Mouse (Mus musculus) left cerebral cortex, adult 11 months (tissue): ENCODE measurements around the gene Gm5105.
A peak's percentile ranks its signal among the peaks of the same experiment; 100 is the strongest.

Experiments
- DNase-seq: peaks from one replicate; pipeline ENCODE4 v3.0.0; 2022; ENCODE audit warnings: low spot score

Gene Gm5105

GRCm38 (mm10) chr3:138026286-138026685, 40.9 kb downstream of the Gm5105 start:
- DNase-seq: peak; percentile 9

GRCm38 (mm10) chr3:138022651-138023050, 44.5 kb downstream of the Gm5105 start:
- DNase-seq: no peak

GRCm38 (mm10) chr3:138022003-138022402, 45.2 kb downstream of the Gm5105 start:
- DNase-seq: no peak

GRCm38 (mm10) chr3:138016810-138017209, 50.4 kb downstream of the Gm5105 start:
- no peak for DNase-seq

GRCm38 (mm10) chr3:138014725-138015124, 52.5 kb downstream of the Gm5105 start:
- DNase-seq: no peak

- DNase-seq: no peak
These were observed 54.8 kb downstream of the Gm5105 start for GRCm38 (mm10) chr3:138012351-138012750.

GRCm38 (mm10) chr3:138008152-138008551, 59.0 kb downstream of the Gm5105 start:
- DNase-seq: no peak

GRCm38 (mm10) chr3:138006896-138007295, 60.3 kb downstream of the Gm5105 start:
- DNase-seq: no peak

GRCm38 (mm10) chr3:138003264-138003663, 63.9 kb downstream of the Gm5105 start:
- no peak for DNase-seq

GRCm38 (mm10) chr3:138002545-138002944, 64.6 kb downstream of the Gm5105 start:
- DNase-seq: no peak

- no peak for DNase-seq
These were observed 65.3 kb downstream of the Gm5105 start for GRCm38 (mm10) chr3:138001865-138002264.

GRCm38 (mm10) chr3:138000724-138001069, 66.5 kb downstream of the Gm5105 start:
- DNase-seq: no peak

- no peak for DNase-seq
These were observed 67.0 kb downstream of the Gm5105 start for GRCm38 (mm10) chr3:138000062-138000723.

- DNase-seq: no peak
These were observed 67.9 kb downstream of the Gm5105 start for GRCm38 (mm10) chr3:137999224-137999790.
